Mouse (Mus musculus) midbrain, embryonic 10.5 days (tissue): ENCODE measurements around the gene Gprin1. TPM values are rescaled to one million over a fixed set of nuclear protein-coding genes. Genes with fewer than 3 reads are reported as not detected.

Experiments
- DNase-seq: peaks from one replicate; pipeline ENCODE4 v3.0.0-alpha.2; 2017; ENCODE audit warnings: low spot score
- H3K27ac ChIP-seq: fragments of 300-500 bp; sonication (generic); replicated peaks from 2 replicates; pipeline ENCODE4 v1.5.1; 2016; ENCODE audit warnings: mild to moderate bottlenecking
- H3K27me3 ChIP-seq: fragments of 300-500 bp; sonication (generic); 2 replicates; pipeline ENCODE4 v1.6.1; 2016; ENCODE audit warnings: low read depth, mild to moderate bottlenecking; ENCODE audit not compliant: poor library complexity, severe bottlenecking
- H3K36me3 ChIP-seq: fragments of 300-500 bp; sonication (generic); 2 replicates; pipeline ENCODE4 v1.6.1; 2016; ENCODE audit warnings: mild to moderate bottlenecking, moderate library complexity
- H3K4me1 ChIP-seq: fragments of 300-500 bp; sonication (generic); 2 replicates; pipeline ENCODE4 v1.6.1; 2016
- H3K4me3 ChIP-seq: fragments of 300-500 bp; sonication (generic); 2 replicates; pipeline ENCODE4 v1.5.1; 2016; ENCODE audit warnings: mild to moderate bottlenecking, moderate library complexity
- H3K9me3 ChIP-seq: fragments of 300-500 bp; sonication (generic); replicated peaks from 2 replicates; pipeline ENCODE4 v1.6.1; 2016; ENCODE audit warnings: mild to moderate bottlenecking
- WGBS: fragments of 180-500 bp; shearing (Covaris S2); methylation state at CpG from one replicate; pipeline ENCODE4 v1.1.7; 2016; 5-methylcytosine and 5-hydroxymethylcytosine counted together
- polyA plus RNA-seq: library from polyadenylated mRNA; unstranded; fragments of >200 nt; fragmentation: Nextera tagmentation; extraction: Ambion mirVana; gene quantifications from 2 replicates; pipeline ENCODE4 v1.2.1, GENCODE M21; 2016

The Gprin1 gene
- polyA plus RNA-seq, 1 experiment from 2014 or later: 0.88 TPM

- 51% methylated on average over 10 of the region's 10 CpGs for WGBS
- no peaks in the 10 kb centered on the region for H3K36me3 ChIP-seq
- H3K4me3 ChIP-seq: peak overlapping the region; percentile 61
- peaks cover 76% of the 10 kb centered on the region for H3K27me3 ChIP-seq
- H3K4me1 ChIP-seq: peaks cover 51% of the 10 kb centered on the region
- no peak for DNase-seq
- no peaks in the 10 kb centered on the region for H3K9me3 ChIP-seq
- H3K27ac ChIP-seq: peak overlapping the region; percentile 84
Observed at GRCm38 (mm10) chr13:54757093-54757830, 7.6 kb upstream of the Gprin1 start.

GRCm38 (mm10) chr13:54756156-54756712 lies 6.6 kb upstream of the Gprin1 start:
- no peaks in the 10 kb centered on the region for H3K9me3 ChIP-seq
- DNase-seq: no peak
- H3K36me3 ChIP-seq: no peaks in the 10 kb centered on the region
- H3K4me3 ChIP-seq: no peak overlapping the region
- peaks cover 51% of the 10 kb centered on the region for H3K4me1 ChIP-seq
- WGBS: 91% methylated on average over 8 of the region's 8 CpGs
- H3K27me3 ChIP-seq: peaks cover 77% of the 10 kb centered on the region
- no peak overlapping the region for H3K27ac ChIP-seq

GRCm38 (mm10) chr13:54755201-54755830 lies 5.6 kb upstream of the Gprin1 start:
- Histone ChIP-seq H3K36me3 (no peaks in the 10 kb centered on the region), H3K27ac (0 out of 2 replicates have a peak overlapping the region, but pooled peaks have one; percentile 13), H3K27me3 (peaks cover 77% of the 10 kb centered on the region), H3K4me1 (peaks cover 46% of the 10 kb centered on the region), H3K9me3 (no peaks in the 10 kb centered on the region), H3K4me3 (0 out of 2 replicates have a peak overlapping the region, but pooled peaks have one; percentile 4)
- no peak for DNase-seq
- WGBS: 30% methylated on average over 9 of the region's 9 CpGs

- Histone ChIP-seq H3K36me3 (no peaks in the 10 kb centered on the region), H3K27ac (no peak overlapping the region), H3K4me1 (peaks cover 46% of the 10 kb centered on the region), H3K9me3 (no peaks in the 10 kb centered on the region), H3K27me3 (peaks cover 77% of the 10 kb centered on the region), H3K4me3 (no peak overlapping the region)
- 44% methylated on average over 12 of the region's 12 CpGs for WGBS
- DNase-seq: no peak
Observed at GRCm38 (mm10) chr13:54754169-54755080, 4.8 kb upstream of the Gprin1 start.

GRCm38 (mm10) chr13:54753733-54754132 lies 4.1 kb upstream of the Gprin1 start:
- 72% methylated on average over 6 of the region's 6 CpGs for WGBS
- Histone ChIP-seq H3K9me3 (no peaks in the 10 kb centered on the region), H3K4me3 (no peak overlapping the region), H3K4me1 (peaks cover 46% of the 10 kb centered on the region), H3K27ac (no peak overlapping the region), H3K27me3 (peaks cover 76% of the 10 kb centered on the region), H3K36me3 (no peaks in the 10 kb centered on the region)
- no peak for DNase-seq

- H3K4me3 ChIP-seq: no peak overlapping the region
- WGBS: 76% methylated on average over 10 of the region's 10 CpGs
- H3K27ac ChIP-seq: no peak overlapping the region
- no peak for DNase-seq
- H3K36me3 ChIP-seq: no peaks in the 10 kb centered on the region
- H3K4me1 ChIP-seq: peaks cover 46% of the 10 kb centered on the region
- H3K9me3 ChIP-seq: no peaks in the 10 kb centered on the region
- peaks cover 84% of the 10 kb centered on the region for H3K27me3 ChIP-seq
Observed at GRCm38 (mm10) chr13:54752656-54753055, 3.0 kb upstream of the Gprin1 start.

GRCm38 (mm10) chr13:54750699-54751098 lies 1.0 kb upstream of the Gprin1 start:
- H3K4me3 ChIP-seq: no peak overlapping the region
- no peak for DNase-seq
- no peaks in the 10 kb centered on the region for H3K9me3 ChIP-seq
- peaks cover 56% of the 10 kb centered on the region for H3K4me1 ChIP-seq
- H3K27ac ChIP-seq: no peak overlapping the region
- WGBS: 3% methylated on average over 8 of the region's 8 CpGs
- H3K36me3 ChIP-seq: no peaks in the 10 kb centered on the region
- H3K27me3 ChIP-seq: peaks cover 75% of the 10 kb centered on the region

GRCm38 (mm10) chr13:54749061-54749863 lies 412 bp downstream of the Gprin1 start:
- Histone ChIP-seq H3K36me3 (0 out of 2 replicates have a peak, but pooled peaks cover 7% of the 10 kb centered on the region), H3K4me1 (peaks cover 50% of the 10 kb centered on the region), H3K4me3 (peak overlapping the region; percentile 75), H3K9me3 (no peaks in the 10 kb centered on the region), H3K27ac (peak overlapping the region; percentile 87), H3K27me3 (peaks cover 63% of the 10 kb centered on the region)
- WGBS: 2% methylated on average over 93 of the region's 100 CpGs
- peak; percentile 79 for DNase-seq

- no peaks in the 10 kb centered on the region for H3K9me3 ChIP-seq
- WGBS: 48% methylated on average over 10 of the region's 10 CpGs
- 0 out of 2 replicates have a peak, but pooled peaks cover 7% of the 10 kb centered on the region for H3K36me3 ChIP-seq
- H3K27me3 ChIP-seq: peaks cover 57% of the 10 kb centered on the region
- peaks cover 44% of the 10 kb centered on the region for H3K4me1 ChIP-seq
- peak overlapping the region; percentile 87 for H3K27ac ChIP-seq
- DNase-seq: no peak
- peak overlapping the region; percentile 75 for H3K4me3 ChIP-seq
Observed at GRCm38 (mm10) chr13:54748721-54749060, 983 bp downstream of the Gprin1 start.

- peak overlapping the region; percentile 87; the same call in 1 of the 2 replicates for H3K27ac ChIP-seq
- peaks cover 54% of the 10 kb centered on the region for H3K27me3 ChIP-seq
- 86% methylated on average over 8 of the region's 8 CpGs for WGBS
- no peak for DNase-seq
- peaks cover 44% of the 10 kb centered on the region for H3K4me1 ChIP-seq
- H3K36me3 ChIP-seq: 0 out of 2 replicates have a peak, but pooled peaks cover 7% of the 10 kb centered on the region
- peak overlapping the region; percentile 75 for H3K4me3 ChIP-seq
- H3K9me3 ChIP-seq: no peaks in the 10 kb centered on the region
Observed at GRCm38 (mm10) chr13:54748190-54748589, 1.5 kb downstream of the Gprin1 start.

GRCm38 (mm10) chr13:54746896-54747295 lies 2.8 kb downstream of the Gprin1 start:
- Histone ChIP-seq H3K4me3 (no peak overlapping the region; the same call in 1 of the 2 replicates), H3K36me3 (0 out of 2 replicates have a peak, but pooled peaks cover 7% of the 10 kb centered on the region), H3K4me1 (peaks cover 44% of the 10 kb centered on the region), H3K27me3 (peaks cover 48% of the 10 kb centered on the region), H3K27ac (no peak overlapping the region), H3K9me3 (no peaks in the 10 kb centered on the region)
- WGBS: 47% methylated on average over 10 of the region's 10 CpGs
- DNase-seq: no peak
